Mouse (Mus musculus): ENCODE data around the gene Lpin2.

Lpin2 gene

DNA sequence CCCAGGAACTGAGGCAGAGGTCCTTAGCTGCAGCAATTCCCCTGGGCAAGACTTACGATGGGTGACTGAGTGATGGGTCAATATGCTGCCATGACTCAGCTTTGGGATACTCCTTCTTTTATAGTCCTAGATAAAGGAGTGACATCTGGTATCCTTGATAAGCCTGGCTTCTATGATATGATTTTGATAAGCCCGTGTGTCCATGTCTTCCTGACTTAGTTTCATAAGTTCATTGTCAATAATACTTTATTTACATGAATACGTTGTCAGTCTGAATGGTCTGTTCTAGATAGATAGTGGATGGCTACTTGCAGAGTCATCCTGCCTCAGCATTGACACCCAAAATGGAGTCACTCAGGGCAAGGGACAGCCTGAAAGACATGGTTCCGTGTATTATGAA is 11.2 kb upstream of the Lpin2 start:
- no peak for DNase-seq (ENCODE audit: low spot score)

DNA sequence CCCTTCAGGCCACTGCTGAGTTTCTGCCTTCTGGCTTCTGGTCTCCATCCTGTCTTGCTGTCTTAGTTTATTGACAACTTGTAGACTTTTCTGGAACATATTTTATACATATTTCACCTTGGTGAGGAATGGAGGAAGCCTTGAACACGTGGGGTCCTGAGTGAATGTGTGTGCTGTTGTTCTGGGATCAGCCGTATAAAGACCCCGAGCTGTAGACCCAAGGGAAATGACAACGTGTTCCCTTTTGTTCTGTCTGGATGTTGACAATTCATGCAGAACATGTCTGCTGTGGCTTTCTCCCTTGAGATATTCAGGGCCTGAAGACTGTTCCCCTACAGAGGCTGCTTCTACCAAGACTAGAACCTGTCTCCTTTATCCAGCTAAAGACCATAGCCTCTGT is 5.0 kb upstream of the Lpin2 start:
- no peak for DNase-seq (ENCODE audit: low spot score)

DNA sequence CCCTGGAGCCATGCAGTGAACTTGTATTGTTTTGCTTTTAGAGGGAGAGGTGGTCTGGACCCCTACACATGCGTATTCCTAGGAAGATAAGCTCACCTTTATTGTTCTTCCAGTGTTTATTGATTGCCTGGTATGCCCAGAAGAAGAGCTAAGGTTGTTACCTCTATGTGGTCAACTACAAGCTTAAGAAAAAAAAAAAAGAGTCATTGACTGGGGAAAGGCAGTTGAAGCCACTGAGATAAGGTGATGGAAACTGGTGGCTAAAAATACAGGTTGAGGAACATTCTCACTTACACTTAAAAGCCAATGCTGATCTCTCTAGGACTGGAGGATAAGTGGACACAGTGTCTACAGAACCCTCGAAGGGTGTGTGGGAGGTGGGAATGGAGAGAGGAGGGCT is 4.4 kb upstream of the Lpin2 start:
- DNase-seq (ENCODE audit: low spot score): no peak

DNA sequence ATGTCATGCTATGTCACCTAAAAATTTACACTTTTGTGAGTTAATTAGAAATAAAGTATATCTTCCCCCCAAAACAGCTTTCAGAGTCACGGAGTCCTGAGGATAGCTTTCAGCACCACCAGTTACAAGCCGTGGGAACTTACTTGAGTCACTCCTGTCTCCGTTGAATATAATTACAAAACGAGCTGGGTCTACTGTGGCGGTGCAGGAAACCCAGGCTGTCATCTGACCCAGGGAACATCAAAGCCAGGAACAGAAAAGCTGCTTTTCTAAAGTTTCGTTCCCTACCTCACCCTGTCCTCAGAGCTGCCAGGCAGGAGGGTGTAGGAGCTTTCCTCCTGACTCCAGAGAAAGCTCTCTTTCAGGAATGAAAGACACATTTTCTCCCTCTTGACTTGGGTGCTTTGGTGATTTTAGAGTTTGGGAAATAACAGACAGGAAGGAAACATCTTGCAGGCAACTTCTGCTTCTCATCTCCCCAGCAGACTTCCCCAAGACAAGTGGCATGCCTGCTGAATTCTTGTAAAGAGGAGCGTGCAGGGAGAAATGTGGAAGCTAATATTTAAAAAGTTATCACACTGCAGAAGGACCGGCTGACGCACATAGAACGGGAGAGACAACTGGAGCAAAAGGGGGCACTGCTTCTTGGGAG is 3.7 kb upstream of the Lpin2 start:
- no peak for DNase-seq (ENCODE audit: low spot score)

DNA sequence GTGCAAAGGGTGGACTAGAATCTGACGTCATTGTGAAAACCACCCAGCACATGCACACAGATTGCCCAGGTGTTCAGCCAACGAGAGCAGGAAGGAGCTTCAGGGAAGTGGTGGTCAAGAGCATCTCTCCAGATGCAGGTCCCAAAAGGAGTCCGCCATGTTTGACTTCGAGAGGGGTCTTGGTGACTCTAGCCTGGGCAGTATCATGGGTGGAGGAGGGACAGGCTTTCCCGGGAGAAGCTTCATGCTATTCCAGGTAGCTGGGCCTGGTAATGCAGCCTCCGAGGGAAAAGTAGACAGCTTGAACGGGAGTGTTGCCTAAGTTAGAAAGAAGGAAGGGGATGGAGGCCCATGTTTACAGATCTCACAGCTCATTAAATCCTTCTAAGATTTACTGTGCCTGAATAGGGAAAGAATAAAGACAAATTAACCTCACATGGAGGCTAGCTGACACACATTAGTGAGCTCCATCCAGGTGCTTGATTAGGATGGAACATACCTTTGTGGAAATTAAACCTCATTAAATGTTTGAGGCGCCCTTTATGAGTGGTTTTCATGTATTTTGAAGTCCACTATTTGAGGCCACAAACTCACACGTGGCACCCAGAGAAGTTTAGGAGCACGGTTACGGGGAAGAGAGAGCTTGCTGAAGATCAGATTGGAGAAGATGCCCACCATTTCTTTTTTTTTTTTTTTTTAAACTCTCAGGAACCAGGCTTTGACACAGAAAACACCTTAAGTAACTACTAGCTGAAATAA is 2.6 kb upstream of the Lpin2 start:
- no peak for DNase-seq (ENCODE audit: low spot score)

DNA sequence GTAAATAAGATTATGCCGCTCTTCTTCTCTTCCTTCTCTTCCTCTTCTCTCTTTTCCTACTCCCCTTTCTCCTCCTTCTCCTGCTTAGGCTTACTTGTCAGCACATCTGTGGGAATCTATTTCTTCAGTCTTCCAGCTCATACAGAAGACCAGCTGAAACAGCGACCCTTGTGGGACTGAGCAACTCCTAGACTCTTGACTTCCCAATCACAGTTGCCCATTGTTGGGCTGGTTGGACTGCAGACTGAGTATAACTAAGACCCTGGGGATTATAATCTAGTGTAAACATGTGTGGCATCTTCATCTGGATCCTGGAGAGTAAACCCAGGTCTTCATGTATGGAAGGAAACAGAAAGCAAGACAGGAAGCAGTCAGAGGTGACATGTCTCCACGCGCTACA is 1.8 kb upstream of the Lpin2 start:
- no peak for DNase-seq (ENCODE audit: low spot score)

DNA sequence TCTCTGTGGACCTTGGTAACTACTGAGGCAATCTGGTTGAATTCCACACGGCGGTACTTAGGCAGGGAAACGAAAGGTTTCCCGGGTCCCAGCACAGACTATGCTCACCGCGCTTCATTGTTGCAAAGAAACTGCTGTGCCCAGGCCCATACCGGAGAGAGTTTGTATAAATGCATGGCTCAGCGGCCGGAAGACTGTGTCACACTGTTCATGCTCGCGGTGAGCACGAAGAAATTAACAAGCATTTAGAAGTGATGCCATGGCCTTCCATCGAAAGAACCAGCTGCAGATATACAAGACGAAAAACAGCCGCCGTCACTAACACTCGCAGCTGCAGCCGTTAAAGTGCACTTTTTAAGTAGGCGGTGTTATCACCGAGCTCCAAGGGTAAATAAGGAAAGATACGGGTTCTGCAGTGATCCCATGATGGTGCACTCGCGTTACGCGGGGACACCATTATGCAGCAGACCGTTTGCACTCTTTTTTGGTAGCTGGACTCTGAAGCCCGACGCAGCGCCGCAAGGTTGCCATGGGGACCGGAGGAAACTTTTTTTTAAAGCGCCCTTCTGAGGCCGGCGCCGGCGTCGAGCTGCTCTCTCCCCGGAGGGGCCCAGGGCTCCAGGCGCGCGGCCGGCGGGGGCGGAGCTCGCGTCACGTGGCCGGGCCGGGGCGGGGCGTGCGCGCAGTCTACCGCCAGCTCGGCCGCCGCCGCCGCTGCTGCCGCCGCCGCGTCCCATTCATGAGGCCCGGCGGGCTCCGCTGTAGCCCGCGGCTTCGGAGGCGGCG is 704 bp downstream of the Lpin2 start:
- DNase-seq (ENCODE audit: low spot score): peak; percentile 90

DNA sequence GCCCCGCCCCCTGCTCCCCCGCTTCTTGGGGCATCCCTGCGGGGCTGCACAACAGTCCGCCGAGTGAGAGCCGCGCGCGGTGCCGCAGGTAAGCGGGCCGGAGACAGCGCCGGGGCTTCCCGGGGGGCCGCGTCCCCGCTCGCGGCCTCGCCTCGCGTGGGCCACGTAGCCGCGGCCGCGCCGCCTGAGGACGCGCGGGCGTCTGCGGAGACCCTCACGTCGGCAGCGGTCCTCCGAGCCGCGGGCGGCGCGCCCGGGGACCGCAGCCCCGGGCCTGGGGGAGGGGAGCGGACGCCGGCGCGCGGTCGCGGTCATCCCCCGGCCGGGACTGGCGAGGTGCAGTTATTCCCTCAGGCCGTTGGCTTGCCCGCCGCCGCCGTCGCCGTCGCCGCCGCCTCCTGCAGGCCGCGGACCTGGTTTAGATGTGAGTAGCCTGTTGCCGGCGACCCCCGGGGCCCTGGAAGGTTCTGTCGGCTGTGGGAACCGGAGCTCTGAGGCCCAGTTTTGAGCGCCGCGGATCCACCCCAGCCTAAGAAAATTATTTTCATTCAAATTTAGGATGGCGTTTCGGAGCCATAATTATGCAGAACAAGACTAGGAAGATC is 1.4 kb downstream of the Lpin2 start:
- DNase-seq (ENCODE audit: low spot score): peak; percentile 56

DNA sequence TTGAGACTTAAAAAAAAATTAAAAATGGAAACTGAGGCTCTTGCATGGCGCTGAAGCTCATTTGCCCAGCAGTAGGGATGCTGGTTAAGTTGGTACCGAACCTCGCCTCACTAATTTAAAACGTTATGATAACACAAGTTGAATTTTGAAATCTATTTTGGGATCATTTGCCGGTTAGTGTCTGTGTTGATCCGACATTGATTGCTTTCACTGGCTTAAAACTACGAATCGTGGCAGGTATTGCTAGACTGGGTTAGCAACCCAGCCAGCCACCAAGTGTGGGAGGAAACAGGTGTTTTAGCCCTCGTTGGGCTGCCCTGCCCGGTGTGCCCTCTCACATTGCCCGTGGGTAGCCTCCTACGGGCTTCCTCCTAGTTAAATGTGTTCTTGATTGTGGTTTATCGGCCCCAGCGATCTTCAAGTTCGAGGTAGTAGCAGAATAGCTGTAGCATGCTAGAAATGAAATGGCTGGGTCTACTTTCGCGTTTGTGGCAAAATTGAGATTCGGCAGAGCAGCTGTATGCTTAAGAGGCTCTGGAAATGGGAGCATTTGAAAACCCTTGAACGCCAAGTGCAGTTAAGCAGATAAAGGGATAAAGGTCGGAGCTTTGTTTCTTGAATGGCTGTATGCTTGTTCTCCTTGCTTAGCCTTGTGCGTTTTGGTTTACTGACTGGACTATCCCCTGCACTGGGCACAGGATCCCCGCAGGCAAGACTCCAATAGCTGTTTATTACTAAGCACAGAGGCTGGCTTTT is 2.2 kb downstream of the Lpin2 start:
- peak; percentile 19 for DNase-seq (ENCODE audit: low spot score)

DNA sequence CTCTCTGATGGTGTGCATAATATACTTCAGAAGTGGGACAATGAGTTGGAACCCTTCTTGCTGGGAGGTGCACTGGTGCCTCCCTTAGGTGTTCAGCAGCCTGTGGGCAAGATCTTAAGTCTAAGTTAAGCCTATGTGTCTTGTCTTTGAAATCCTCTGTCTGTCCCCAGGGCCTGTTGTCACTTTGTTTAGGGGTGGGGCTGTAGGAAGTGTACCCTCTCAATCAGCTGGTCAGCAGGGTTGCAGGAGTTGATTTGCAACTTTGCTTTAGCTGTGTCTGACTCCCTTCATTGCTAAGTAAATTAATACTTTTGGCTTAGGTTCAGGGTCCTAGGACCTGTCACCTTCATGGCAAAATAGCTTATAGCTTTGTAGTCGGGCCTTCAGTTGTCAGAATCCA is 3.0 kb downstream of the Lpin2 start:
- no peak for DNase-seq (ENCODE audit: low spot score)

DNA sequence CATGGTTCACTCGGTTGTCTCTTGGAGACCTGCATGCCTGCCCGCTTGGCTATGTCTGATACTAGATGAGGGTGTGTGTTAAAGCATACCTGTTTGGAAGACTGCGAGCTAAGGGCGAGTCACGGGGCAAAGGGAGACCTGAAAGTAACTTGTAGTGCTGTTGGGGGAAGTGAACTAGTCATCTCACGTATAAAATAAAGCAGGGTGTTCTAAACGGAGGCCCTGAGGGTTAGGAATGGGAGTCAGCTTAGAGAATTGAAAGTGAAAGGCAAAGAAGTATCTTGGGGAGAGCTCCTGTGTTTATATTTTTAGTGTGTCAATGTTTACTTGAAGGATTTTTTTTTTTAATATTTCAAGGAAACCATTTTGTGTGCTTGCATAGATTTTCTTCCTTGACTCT is 8.2 kb downstream of the Lpin2 start:
- DNase-seq (ENCODE audit: low spot score): no peak

DNA sequence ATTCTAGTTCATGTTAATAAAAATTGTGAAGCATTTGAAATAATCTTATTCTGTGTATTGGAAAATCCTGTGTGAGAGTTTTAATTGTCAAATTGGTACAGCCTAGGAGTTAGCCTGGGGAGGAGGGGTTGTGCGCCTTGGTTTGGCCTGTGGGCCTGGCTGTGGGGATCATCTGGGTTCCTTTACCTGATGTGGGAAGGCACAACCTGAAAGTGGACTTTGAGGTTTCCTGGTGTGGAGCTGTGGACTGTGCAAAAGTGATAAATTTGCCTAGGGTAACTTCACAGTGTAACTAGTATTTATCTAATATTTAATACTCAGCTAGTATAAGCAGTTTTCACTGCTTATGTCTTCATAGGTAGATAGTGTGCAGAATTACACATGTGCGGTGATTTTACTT is 8.7 kb downstream of the Lpin2 start:
- no peak for DNase-seq (ENCODE audit: low spot score)

DNA sequence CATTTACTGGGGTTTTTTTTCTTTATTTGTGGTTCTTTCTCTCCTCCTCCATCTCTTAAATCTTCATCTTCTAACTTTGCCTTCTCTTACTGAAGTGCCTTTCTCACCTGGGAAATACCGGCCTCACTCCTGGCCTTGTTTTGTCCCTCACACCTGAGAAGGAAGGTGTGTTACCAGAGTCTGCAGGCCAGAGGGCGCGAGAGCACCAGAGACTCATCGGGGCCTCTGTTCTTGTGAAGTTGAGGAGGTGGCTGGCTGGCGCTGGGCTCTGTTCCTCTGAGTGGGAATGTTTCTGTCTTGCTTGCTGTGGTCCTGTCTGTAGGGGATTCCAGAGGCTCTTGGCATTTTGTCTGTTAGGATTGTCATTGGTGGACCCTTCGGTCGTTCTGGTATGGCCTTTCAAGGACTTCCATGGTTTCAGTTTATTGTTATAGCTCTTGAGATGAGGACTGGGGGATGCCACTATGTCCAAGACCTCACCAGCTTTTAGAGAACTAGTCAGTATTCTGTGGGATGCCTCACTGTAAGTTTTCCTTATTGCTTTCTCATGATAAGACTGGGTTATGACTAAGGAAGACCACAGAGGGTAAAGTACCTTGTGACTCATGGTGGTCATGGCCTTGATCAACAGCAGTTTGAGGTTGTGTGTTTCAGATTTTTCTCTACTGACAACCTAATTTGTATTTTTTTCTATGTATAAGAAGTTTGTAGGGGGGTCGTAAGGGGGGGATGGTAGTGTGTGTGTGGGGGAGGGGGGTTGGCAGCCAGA is 9.5 kb downstream of the Lpin2 start:
- DNase-seq (ENCODE audit: low spot score): no peak

DNA sequence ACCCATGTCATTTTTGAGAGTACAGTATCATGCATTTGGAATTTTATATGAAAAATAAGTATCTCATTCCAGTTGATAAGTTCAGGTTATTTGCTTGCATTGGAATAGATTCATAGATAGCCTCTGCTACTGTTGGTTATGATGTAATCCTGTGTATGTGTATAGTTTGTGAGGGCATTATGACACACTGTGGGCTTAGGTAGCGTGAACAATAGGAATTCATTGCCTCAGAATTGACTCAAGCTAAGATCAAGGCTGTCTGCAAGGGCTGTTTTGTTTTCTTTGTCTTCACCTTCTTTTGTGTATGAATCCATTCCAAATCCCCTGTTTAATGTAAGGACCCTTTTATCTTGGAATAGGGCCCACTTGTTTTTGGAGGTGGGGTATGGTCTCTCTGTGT is 10.7 kb downstream of the Lpin2 start:
- no peak for DNase-seq (ENCODE audit: low spot score)

DNA sequence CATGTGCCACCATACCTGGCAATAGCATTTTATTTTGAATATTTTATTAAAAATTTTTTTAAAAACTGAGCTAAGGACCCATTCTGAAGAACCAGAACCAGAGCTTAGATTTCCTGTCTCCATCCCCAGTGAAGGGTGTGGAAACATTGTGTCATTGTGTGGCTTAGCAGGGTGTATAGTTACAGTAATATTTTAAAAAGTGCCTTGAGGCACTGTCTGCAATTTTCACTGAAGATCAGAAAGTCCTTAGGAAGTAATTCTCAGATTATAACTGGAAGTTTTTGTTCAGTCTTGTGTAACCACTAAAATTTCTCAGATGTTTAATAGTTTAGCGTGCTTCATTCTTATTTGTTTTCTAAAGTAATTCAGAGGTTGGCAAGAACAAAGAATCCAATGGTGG is 11.1 kb downstream of the Lpin2 start:
- no peak for DNase-seq (ENCODE audit: low spot score)

DNA sequence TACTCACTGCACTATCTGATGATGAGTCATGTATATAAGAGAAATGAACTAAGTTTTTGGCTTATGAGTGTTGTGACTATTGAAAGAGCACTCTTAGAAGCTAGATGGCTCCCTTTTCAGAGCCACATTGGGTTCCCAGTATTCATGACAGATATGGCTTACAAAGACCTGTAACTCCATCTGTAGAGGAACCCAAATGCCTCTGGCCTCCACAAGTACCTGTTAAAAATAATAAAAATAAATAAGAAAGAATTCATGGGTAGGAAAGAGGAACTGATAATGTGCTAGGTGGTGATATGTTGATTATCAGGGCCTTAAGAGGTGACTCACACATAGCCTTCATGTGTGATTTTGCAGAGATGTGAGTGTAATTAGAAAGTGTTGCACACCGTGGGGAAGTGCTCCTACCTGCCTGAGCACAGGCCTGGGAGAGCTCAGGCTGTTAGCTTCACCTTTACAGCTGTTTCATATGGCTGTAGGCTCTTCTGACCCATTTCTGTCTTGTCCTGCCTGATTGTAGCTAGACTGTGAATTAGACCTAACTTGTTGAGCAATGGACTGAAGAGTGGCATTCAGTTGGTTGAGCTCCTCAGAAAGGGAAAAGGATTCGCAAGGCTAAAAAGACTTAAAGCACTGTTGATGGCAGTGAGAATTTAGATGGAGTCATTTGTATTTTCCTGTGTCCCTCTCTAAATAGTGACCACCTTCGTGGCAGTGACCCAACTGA is 12.7 kb downstream of the Lpin2 start:
- no peak for DNase-seq (ENCODE audit: low spot score)

DNA sequence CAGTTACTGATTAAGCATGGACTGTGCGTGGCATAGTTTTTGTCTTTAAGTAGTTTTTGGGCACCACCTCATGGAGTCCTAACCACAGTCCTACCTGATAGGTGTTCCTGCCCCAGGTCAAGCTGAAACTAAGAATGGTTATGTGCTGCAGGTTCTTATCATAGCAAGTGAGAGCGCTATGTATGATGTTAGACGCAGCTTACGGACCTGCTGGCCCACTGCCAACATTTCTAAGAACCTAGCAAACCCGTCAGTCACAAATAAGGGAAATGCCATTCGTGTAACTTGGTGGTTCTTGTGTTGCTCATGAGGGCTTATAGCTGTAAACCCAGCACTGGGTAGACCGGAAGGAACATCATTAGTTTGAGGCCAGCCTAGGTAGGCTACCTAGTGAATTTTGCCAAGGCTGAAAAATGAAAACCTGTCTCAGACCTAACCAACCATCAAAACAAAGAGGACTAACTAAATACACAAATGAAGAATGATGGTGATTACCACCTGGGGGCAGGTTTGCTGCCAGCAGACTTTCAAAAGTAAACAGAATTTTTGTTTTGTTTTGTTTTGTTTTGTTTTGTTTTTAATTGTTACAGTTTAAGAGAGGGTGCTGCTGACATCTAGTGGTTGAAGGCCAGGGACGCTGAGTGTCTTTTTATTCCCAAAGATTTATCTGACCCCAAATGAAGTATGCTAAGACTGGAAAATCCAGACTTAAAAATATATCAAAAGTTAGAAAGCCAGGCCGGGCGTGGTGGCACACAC is 13.5 kb downstream of the Lpin2 start:
- no peak for DNase-seq (ENCODE audit: low spot score)

DNA sequence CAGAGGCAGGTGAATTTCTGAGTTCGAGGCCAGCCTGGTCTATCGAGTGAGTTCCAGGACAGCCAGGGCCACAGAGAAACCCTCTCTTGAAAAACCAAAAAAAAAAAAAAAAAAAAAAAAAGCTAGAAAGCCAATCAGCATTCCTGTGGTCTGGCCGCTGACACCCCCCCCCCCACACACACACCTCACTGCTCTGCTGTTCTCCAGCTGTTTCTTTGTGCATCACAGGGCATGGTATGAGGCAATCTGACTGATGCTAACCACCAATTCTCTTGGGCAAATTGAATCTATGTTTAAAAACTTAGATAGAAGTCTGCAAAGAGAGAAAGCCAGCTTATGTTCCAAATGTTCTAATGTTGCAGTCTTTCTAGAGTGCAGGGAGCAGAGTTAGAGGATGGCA is 14.1 kb downstream of the Lpin2 start:
- no peak for DNase-seq (ENCODE audit: low spot score)

DNA sequence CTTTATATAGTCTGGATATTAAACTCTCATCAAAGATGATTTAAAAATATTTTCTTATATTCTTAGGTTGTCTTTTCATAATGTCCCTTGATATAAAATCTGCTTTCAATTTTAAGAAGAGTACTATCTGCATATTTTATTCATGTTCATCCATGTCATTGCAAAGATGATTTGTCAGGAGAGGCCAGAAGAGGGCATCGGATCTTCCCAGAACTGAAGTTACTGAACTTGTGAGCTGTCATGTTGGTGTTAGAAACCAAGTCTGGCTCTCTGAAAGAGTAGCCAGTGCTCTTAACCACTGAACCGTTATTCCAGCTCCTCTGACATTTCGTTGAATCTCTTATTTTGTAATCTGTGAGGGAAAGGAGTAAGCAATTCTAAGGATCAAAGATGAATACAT is 17.0 kb downstream of the Lpin2 start:
- DNase-seq (ENCODE audit: low spot score): no peak

DNA sequence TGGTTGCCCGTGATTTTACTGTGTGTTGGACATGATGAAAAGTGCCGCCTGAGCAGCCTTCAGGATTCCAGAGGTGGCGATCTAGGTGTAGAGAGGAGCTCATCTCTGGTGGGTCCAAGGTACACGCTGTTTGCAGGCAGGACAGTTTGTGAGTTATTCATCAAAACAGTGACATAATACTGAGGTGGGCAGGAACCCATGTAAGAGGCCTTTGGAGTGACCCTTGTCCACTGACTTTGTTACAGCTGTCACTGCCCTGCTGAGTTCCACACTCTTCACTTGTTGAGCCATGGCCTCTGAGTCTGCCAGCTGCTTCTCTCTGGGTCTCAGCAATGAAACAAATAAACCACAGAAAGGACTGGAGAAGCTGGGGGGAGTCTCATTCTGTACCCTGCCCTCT is 19.8 kb downstream of the Lpin2 start:
- peak; percentile 66 for DNase-seq (ENCODE audit: low spot score)
